Mouse (Mus musculus): ENCODE results near the gene Prkg1.
"Not testable (repeated sequence)": the region's sequence is repeated elsewhere in the genome, so short reads cannot be mapped to it uniquely, and the experiment has no call there.

Prkg1 gene

GRCm38 (mm10) chr19:30553740-30554139, 1211.1 kb downstream of the Prkg1 start:
- no peak for DNase-seq

GRCm38 (mm10) chr19:30552260-30552659, 1212.6 kb downstream of the Prkg1 start:
- DNase-seq = no peak

- DNase-seq = no peak
Observed at GRCm38 (mm10) chr19:30549854-30550647, 1214.8 kb downstream of the Prkg1 start.

GRCm38 (mm10) chr19:30549044-30549853, 1215.6 kb downstream of the Prkg1 start, which contains the start of gene Dkk1:
TSS of gene Dkk1 (minus strand) at chr19:30549665.
- DNase-seq = no peak

- peak; percentile 51 for DNase-seq
Observed at GRCm38 (mm10) chr19:30548411-30549043, 1216.3 kb downstream of the Prkg1 start.

GRCm38 (mm10) chr19:30539365-30539941, 1225.4 kb downstream of the Prkg1 start:
- not testable (repeated sequence) for DNase-seq

GRCm38 (mm10) chr19:30516771-30517170, 1248.1 kb downstream of the Prkg1 start:
- DNase-seq = peak; percentile 56
